Mouse (Mus musculus) hindbrain, embryonic 11.5 days (tissue): ENCODE measurements at regions not wholly inside any gene's neighbourhood (a gene's known extent, or its start where the extent isn't known, plus 50 kb on each side); places are given as distances from the start of the nearest gene placed in this dataset.

Experiments
- ATAC-seq: fragments of 200-750 bp; cut with Nextera tagmentation; 2 replicates; pipeline ENCODE4 v1.8.0; 2017; ENCODE audit warnings: mild to moderate bottlenecking, moderate TSS enrichment, moderate library complexity; ENCODE audit not compliant: low FRiP score
- DNase-seq: peaks from one replicate; pipeline ENCODE4 v3.0.0-alpha.2; 2015; ENCODE audit warnings: low spot score
- H3K27ac ChIP-seq: fragments of 300-500 bp; sonication (generic); 2 replicates; pipeline ENCODE4 v1.5.1; 2014; ENCODE audit warnings: mild to moderate bottlenecking, low read depth, low read length
- H3K27me3 ChIP-seq: fragments of 300-500 bp; sonication (generic); 2 replicates; pipeline ENCODE4 v1.6.1; 2014; ENCODE audit warnings: mild to moderate bottlenecking, low read length, moderate library complexity, mixed read lengths; ENCODE audit not compliant: control insufficient read depth, insufficient read depth
- H3K36me3 ChIP-seq: fragments of 300-500 bp; sonication (generic); 2 replicates; pipeline ENCODE4 v1.6.1; 2014; ENCODE audit warnings: mild to moderate bottlenecking, low read length, moderate library complexity, mixed read lengths; ENCODE audit not compliant: control insufficient read depth, insufficient read depth
- H3K4me1 ChIP-seq: fragments of 300-500 bp; sonication (generic); replicated peaks from 2 replicates; pipeline ENCODE4 v1.6.1; 2014; ENCODE audit warnings: low read length, mixed read lengths; ENCODE audit not compliant: control insufficient read depth, insufficient read depth
- H3K4me2 ChIP-seq: fragments of 300-500 bp; sonication (generic); replicated peaks from 2 replicates; pipeline ENCODE4 v1.6.1; 2014; ENCODE audit warnings: mild to moderate bottlenecking, low read depth, low read length
- H3K4me3 ChIP-seq: fragments of 300-500 bp; sonication (generic); 2 replicates; pipeline ENCODE4 v1.5.1; 2014; ENCODE audit warnings: low read depth, low read length
- H3K9ac ChIP-seq: fragments of 300-500 bp; sonication (generic); 2 replicates; pipeline ENCODE4 v1.6.1; 2014; ENCODE audit warnings: low read depth, low read length
- H3K9me3 ChIP-seq: fragments of 300-500 bp; sonication (generic); 2 replicates; pipeline ENCODE4 v1.6.1; 2016; ENCODE audit warnings: low read length; ENCODE audit not compliant: control insufficient read depth
- WGBS: fragments of 180-500 bp; shearing (Covaris S2); extraction: QIAGEN DNeasy Blood & Tissue Kit; methylation state at CpG from one replicate; pipeline ENCODE4 v1.1.7; 2014; 5-methylcytosine and 5-hydroxymethylcytosine counted together

GRCm38 (mm10) chr9:30743471-30743870 is 178.8 kb downstream of the Adamts15 start:
- WGBS, result 42% methylated on average over 9 of the region's 9 CpGs
- H3K9ac ChIP-seq, result no peak overlapping the region
- no peaks in the 10 kb centered on the region for H3K4me1 ChIP-seq
- H3K27ac ChIP-seq, result no peak overlapping the region
- H3K4me3 ChIP-seq, result no peak overlapping the region
- H3K36me3 ChIP-seq, result no peaks in the 10 kb centered on the region
- no peak for ATAC-seq
- no peaks in the 10 kb centered on the region for H3K9me3 ChIP-seq
- DNase-seq, result no peak
- no peaks in the 10 kb centered on the region for H3K27me3 ChIP-seq
- no peak overlapping the region for H3K4me2 ChIP-seq

GRCm38 (mm10) chr9:30742471-30743098 is 179.7 kb downstream of the Adamts15 start:
- Histone ChIP-seq H3K9me3 (no peaks in the 10 kb centered on the region), H3K4me1 (no peaks in the 10 kb centered on the region), H3K9ac (no peak overlapping the region), H3K4me3 (no peak overlapping the region), H3K36me3 (no peaks in the 10 kb centered on the region), H3K4me2 (no peak overlapping the region), H3K27ac (no peak overlapping the region), H3K27me3 (no peaks in the 10 kb centered on the region)
- no peak for ATAC-seq
- DNase-seq, result no peak
- WGBS, result 76% methylated on average over 8 of the region's 8 CpGs

- WGBS, result 69% methylated on average over 2 of the region's 2 CpGs
- H3K9me3 ChIP-seq, result no peaks in the 10 kb centered on the region
- ATAC-seq, result no peak
- no peaks in the 10 kb centered on the region for H3K36me3 ChIP-seq
- H3K4me3 ChIP-seq, result no peak overlapping the region
- H3K4me2 ChIP-seq, result no peak overlapping the region
- H3K27ac ChIP-seq, result no peak overlapping the region
- H3K4me1 ChIP-seq, result no peaks in the 10 kb centered on the region
- H3K9ac ChIP-seq, result no peak overlapping the region
- H3K27me3 ChIP-seq, result no peaks in the 10 kb centered on the region
- no peak for DNase-seq
Measured at GRCm38 (mm10) chr9:30731687-30732086, 190.6 kb downstream of the Adamts15 start.

GRCm38 (mm10) chr9:30723364-30724070 is 198.7 kb downstream of the Adamts15 start:
- Histone ChIP-seq H3K36me3 (no peaks in the 10 kb centered on the region), H3K4me2 (no peak overlapping the region), H3K4me1 (no peaks in the 10 kb centered on the region), H3K9ac (no peak overlapping the region), H3K27me3 (no peaks in the 10 kb centered on the region), H3K4me3 (no peak overlapping the region), H3K9me3 (no peaks in the 10 kb centered on the region), H3K27ac (no peak overlapping the region)
- DNase-seq (no peak), ATAC-seq (no peak)
- 92% methylated on average over 1 of the region's 1 CpGs for WGBS

GRCm38 (mm10) chr9:30721861-30722260 is 200.4 kb downstream of the Adamts15 start:
- no peak overlapping the region for H3K9ac ChIP-seq

GRCm38 (mm10) chr9:30716421-30717170 is 205.7 kb downstream of the Adamts15 start:
- Histone ChIP-seq H3K4me1 (no peaks in the 10 kb centered on the region), H3K4me2 (no peak overlapping the region), H3K9me3 (no peaks in the 10 kb centered on the region), H3K27me3 (no peaks in the 10 kb centered on the region), H3K9ac (no peak overlapping the region), H3K36me3 (no peaks in the 10 kb centered on the region), H3K4me3 (no peak overlapping the region), H3K27ac (no peak overlapping the region)
- DNase-seq, result no peak
- WGBS, result 88% methylated on average over 8 of the region's 8 CpGs
- no peak for ATAC-seq

More at GRCm38 (mm10) chr9:30721861-30722260, 200.4 kb downstream of the Adamts15 start:
- Histone ChIP-seq H3K4me2 (no peak overlapping the region), H3K9me3 (no peaks in the 10 kb centered on the region), H3K36me3 (no peaks in the 10 kb centered on the region), H3K27me3 (no peaks in the 10 kb centered on the region), H3K4me3 (no peak overlapping the region), H3K27ac (no peak overlapping the region), H3K4me1 (no peaks in the 10 kb centered on the region)
- ATAC-seq (no peak), DNase-seq (no peak)
- WGBS, result 86% methylated on average over 4 of the region's 4 CpGs

GRCm38 (mm10) chr9:30710131-30710530 is 212.1 kb downstream of the Adamts15 start:
- H3K4me2 ChIP-seq, result no peak overlapping the region
- ATAC-seq (no peak), DNase-seq (no peak)
- H3K36me3 ChIP-seq, result no peaks in the 10 kb centered on the region
- no peak overlapping the region for H3K4me3 ChIP-seq
- 92% methylated on average over 5 of the region's 5 CpGs for WGBS
- H3K9me3 ChIP-seq, result no peaks in the 10 kb centered on the region
- no peak overlapping the region for H3K9ac ChIP-seq
- no peaks in the 10 kb centered on the region for H3K4me1 ChIP-seq
- H3K27me3 ChIP-seq, result no peaks in the 10 kb centered on the region
- H3K27ac ChIP-seq, result no peak overlapping the region

- no peaks in the 10 kb centered on the region for H3K36me3 ChIP-seq
- no peak overlapping the region for H3K4me2 ChIP-seq
- H3K4me3 ChIP-seq, result no peak overlapping the region
- peak; percentile 31 for DNase-seq
- no peak for ATAC-seq
- WGBS, result 58% methylated on average over 5 of the region's 5 CpGs
- H3K9me3 ChIP-seq, result no peaks in the 10 kb centered on the region
- H3K27me3 ChIP-seq, result no peaks in the 10 kb centered on the region
- no peak overlapping the region for H3K27ac ChIP-seq
- no peak overlapping the region for H3K9ac ChIP-seq
- H3K4me1 ChIP-seq, result no peaks in the 10 kb centered on the region
Measured at GRCm38 (mm10) chr9:30699848-30700247, 222.4 kb downstream of the Adamts15 start.
